Mouse (Mus musculus) kidney, adult 2 months (tissue): Measurements from ENCODE around the gene Emc3.

Source experiments
- CTCF ChIP-seq: fragments of 200-500 bp; conservative IDR thresholded peaks from 2 replicates; pipeline ENCODE4 v1.5.1; 2011; ENCODE audit warnings: low read depth, mild to moderate bottlenecking, control low read depth, low read length, moderate library complexity, mixed read lengths; ENCODE audit not compliant: insufficient read depth, insufficient read length
- POLR2A ChIP-seq: fragments of 200-500 bp; IDR thresholded peaks from one replicate; pipeline ENCODE4 v1.6.1; 2011; ENCODE audit warnings: low read depth, low read length, control low read depth

- TF ChIP-seq CTCF (no peak), POLR2A (no peak)
These were observed 50.7 kb downstream of the Emc3 start for GRCm38 (mm10) chr6:113480555-113481373.
